Mouse (Mus musculus): Measurements from ENCODE around the gene Pmf1.
"Not testable (repeated sequence)": the region's sequence is repeated elsewhere in the genome, so short reads cannot be mapped to it uniquely, and the experiment has no call there.

The Pmf1 gene

DNA sequence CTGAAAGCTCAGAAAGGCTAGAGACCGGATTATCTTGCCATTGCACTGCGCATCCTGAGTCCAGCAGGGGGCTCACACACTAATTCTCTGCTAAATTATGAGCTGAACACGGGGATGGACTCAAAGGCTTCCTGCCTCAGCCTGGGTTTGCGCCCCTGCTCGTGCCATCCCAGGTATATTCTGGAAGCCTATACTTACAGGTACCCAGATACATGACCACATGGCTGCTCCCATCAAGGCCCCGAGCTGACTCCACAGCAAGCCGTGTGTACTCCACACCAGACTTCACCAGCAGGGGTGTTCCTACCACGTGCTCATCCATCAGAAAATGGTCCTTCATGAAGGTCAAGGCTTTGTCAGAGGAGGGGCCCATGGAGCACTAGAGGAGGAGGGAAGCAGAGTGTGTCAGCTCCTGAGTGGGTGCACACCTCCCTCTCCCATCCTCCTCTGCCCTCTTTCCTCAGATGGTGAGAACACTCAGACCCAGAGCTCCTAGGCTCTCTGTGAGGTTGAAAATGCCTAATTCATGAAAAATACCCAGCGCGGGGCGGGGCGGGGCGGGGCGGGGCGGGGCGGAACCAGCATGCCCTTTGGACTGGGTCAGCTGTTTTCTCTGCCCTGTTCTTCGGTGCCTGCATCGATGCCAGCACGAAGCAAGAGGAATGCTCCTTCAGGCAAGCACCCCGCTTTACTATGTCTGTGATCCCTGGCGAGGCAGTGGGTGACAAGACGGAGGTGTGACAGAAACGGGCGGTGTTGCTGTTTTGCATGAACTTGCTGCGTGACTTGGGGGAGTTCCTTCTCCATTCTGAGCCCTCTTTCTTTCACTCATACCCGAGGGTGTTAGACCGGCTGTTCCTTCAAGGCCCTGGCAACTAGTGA lies 30.6 kb upstream of the Pmf1 start:
- intact Hi-C loops (cut with DNase I): no loop called here

DNA sequence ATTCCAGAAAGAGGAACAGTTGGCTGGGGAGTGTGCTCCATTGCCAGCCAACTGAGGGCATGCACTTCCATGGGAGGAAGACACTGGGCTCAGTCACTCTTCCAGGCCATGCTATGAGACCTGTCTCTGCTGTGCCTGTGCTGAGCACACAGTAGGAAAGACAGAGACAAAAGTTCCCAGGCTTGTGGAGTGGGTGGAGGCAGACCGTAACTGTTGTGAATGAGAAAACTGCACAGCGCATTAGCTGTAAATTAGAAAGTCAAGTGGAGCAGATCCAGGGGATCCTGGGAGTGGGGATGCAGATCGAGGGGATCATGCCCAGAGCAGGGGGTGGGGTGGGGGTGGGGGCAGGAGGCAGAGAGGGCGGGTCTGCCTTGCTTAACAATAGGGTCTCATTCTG lies 29.5 kb upstream of the Pmf1 start:
- intact Hi-C loops (cut with DNase I): no loop called here

DNA sequence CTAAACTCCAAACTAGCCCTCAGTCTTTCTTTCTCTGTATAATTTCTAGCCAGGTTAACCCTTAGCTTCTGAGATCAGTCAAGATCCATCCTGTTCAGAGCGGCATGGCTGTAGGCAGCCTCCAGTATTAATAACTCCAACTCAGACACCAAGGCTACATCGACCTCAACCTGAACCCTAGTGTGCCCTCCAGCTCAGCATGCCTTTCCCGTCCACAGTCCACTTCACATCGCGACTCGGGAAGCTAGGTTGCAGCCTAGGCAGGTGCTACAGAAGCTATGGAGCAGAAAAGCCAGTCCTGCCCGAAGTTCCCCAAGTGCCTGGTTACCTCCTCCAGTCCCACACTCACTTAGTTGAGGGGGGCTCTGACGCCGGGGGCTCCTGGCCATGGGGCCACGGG lies 27.3 kb upstream of the Pmf1 start:
- intact Hi-C loops (cut with DNase I): no loop called here

DNA sequence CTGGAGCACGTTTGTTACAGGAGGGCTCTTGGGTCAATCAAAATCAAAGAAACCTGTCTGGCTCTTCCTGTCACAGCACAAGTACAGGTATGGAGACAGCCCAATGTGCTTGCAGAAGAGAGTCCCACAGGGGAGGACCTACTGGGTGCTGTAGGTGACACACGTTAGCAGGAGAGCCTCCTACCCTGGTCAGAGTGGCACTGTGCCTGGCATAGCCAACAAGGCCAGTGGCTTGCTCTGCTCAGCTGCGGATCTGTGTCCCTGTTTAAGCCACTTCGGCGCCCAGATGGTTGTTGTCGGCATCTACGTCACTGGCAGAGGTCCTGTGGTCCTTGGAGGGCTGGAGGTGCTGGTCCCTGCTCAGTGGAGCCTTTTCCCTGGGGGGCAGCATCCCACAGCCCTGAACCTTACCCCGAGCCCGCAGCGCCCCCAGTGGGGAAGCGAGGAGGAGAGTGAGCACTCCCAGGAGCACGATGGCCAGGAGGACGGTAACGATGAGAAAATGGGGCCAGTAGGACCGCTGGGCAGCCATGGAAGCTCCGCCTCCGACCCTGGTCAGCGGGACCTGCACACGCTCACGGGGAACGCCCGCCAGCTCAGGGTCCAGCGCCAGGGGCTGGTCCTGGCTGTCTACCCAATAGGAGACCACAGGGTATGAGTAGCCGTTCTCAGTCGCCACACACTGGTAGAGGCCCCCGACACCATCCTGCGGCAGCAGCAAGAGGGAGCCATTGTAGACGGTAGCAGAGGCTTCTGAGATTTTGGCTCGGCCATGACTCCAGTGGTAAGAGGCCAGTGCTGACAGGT lies 26.5 kb upstream of the Pmf1 start:
- intact Hi-C loops (cut with DNase I): no loop called here

DNA sequence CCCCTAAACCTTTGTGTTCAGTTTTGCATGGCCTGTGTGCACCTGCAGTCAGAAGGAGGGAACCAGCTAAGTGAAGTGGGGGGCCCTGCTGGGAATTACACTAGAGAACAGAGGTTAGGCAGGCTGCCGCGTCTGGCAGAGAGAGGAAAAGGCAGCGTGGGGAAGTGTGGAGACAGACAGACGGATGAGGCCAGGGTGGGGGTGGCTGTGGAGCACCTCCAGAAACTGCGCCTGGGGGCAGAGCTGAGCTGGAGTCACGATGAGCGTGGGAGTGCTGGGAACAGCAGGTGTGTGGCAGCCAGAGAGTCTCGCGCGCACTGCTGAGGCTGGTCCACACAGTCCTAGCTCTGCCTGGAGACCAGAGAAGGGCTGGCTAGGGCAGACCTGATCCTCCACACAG lies 25.4 kb upstream of the Pmf1 start:
- intact Hi-C loops (cut with DNase I): no loop called here

DNA sequence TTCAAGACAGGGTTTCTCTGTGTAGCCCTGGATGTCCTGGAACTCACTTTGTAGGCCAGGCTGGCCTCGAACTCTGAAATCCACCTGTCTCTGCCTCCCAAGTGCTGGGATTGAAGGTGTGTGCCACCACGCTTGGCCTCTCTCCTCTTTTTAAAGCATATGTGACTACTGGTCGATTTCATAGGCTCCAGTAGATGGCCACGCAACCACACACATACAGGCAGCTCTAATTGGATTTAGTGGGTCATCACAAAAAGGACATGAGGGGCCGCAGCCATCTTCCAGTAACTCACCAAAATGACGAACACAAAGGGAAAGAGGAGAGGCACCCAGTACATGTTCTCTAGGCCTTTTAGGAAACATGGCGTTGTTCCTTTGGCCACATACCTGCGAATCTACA lies 18.5 kb upstream of the Pmf1 start:
- intact Hi-C loops (cut with DNase I): not testable (repeated sequence)

DNA sequence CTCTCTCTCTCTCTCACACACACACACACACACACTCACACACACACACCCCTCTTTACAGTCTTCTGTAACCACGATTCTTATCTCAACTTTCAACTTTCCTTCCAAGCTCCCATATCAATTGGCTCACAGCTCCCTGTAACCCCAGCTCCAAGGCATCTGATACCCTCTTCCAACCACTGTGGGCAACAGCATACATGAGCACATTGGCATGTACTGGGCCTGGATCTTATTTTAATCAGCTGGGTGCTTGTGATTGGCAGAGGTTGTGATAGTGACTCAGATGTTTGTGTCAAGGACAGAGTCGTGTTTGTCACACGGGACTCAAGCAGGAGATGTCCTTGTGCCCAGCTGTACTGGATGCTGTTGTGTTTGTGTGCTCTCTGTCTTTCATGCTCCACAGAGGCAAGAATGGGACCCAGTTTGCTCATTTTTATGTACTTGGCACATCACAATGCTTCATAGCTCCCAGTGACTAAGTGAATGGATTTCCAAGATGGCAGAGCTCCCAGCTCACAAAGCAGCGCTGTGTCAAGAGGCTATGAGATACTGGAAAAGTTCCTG lies 17.3 kb upstream of the Pmf1 start:
- intact Hi-C loops (cut with DNase I): no loop called here

DNA sequence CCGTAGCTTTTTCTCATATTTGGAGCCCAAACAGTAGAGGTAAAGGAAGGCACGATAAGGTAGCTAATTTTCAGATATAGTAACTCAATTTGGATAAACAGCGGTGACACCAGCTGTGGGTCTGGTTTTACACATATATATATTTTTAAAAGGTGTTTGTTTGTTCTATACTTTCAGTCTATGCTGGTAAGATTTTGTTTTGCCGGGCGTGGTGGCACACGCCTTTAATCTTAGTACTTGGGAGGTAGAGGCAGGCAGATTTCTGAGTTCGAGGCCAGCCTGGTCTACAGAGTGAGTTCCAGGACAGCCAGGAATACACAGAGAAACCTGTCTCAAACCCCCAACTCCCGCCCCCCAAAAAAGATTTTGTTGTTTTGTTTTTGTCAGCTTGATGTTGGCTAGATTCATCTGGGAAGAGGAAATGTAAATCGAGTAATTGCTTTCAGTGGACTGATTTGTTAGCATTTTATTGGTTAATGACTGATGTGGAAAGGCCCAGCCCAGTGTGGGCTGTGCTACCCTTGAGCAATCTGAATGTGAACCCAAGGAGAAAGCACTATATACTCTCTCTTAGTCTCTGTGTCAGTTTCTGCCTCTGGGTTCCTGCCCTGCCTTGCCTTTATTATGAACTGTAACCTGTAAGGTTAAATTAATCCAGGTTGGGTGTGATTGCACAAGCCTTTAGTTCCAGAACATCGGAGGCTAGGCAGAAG lies 15.7 kb upstream of the Pmf1 start:
- intact Hi-C loops (cut with DNase I): no loop called here

DNA sequence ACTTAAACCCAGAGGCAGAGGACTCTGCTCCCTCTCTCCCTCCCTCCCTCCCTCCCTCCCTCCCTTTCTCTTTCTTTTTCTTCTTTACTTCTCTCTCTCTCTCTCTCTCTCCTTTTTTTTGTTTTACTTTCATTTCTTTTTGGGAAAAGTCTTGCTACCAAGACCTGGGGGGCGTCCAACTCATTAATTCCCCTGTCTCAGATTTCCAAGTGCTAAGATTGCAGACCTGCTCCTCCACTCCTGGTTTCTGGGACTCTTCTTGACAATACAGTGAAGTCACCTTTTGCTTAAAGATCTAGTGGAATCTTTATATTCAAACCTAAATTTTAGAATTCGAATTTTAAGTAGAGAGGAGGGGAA lies 15.2 kb upstream of the Pmf1 start:
- intact Hi-C loops (cut with DNase I): no loop called here

DNA sequence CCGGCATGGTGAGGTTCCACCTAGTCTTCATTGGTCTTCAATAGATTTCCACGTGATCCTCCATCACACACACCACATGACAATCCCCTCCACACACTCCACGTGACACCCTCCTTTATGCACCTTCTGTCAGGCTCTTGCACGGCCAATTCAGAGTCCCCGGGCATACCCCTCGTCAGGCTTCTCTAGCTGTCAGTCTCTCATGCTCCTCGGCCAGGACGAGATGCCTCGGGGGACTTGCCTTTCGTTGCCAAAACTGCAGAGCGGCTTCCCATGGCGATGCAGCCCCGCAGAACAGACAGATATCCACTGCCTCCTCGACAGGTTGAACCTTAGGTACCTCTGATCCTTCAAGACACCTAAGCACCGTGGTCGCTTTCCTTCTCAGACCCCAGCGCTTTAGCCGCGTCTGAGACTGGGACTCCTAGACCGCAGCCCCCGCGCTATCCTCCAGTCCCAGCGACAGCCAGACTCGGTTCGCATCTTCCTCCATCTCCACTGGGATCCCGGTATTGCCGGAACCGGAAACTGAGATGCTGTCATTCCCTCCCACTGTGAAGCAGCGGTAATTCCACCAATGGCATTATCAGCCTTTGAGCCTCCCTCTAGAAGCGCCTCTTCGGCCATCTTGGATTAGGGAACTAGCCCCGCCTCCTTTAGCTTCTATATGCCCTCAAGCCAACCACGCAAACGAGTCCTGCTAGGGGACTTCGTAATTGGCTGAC lies 14.6 kb upstream of the Pmf1 start, which contains the start of gene Slc25a44:
Slc25a44 (minus strand) TSS at position 535 of the 725 bp plus-strand sequence.
- intact Hi-C loops (cut with DNase I): no loop called here

DNA sequence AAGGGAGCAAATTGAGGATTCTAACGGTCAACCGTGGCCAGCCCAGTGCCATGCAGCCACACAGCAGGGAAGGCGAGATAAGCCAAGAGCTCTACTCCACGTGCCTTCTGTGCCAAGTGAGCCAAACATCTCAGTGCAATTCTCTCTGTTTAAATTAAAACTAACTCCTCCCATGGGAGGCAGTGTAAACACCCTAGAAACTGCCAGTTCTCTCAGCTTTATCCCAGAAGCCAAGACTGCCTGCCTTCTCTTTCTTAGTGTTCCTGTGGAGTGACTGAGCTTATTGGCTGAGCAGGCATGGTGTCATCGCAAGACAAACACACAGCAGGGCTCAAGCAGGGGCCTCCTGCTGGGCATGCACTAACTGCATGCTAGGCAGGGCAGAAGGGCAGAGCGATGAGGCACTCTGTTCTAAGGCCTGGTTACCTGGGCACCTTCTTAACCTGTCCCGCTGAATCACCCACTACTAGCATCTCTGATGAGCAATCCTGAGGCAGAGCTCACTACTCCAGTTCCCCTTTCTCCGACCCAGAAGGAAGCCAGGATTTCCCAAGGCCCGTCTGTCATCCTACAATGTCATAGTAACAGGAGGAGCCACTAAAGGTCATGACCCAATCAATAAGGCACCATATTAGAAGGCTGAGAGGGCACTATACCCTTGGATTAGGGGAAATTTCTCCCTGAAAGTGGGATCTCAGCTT lies 12.0 kb upstream of the Pmf1 start:
- intact Hi-C loops (cut with DNase I): no loop called here

DNA sequence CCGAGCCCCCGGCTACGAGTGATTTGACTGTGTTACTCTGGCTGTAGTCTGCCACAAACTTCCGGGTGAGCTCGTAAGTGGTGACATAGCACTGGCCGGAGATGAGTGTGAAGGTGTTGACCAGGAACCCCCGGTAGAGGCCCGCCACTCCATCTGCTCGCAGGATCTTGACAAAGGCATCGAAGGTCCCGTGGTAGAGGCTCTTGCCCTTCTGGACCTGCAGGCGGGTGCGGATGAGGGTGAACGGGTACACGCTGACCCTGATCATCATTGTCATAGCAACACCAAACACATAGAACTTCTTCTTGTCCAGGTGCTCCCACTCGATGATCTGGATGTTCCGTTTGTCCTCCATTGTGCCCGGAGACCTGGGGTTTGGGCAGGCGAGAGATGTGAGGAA lies 10.6 kb upstream of the Pmf1 start:
- intact Hi-C loops (cut with DNase I): no loop called here

DNA sequence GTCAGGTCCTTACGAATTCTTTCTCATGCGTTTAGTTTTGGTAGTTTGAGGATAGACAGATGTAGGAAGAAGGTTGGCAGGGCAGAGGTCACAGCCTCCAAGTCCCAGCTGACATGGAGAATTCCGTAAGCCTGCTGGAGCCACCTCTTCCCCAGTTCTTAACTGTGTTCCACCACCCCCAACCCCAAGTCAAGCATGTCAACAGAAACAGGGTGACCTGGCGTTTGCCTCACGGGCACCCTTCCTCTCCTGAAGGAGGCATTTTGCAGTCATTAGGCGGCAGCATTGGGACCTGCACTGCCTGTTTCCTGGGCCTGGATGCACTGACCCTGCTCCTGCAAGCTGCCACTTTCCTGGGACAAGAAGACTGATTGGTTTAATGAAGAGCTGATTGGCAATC lies 7.9 kb upstream of the Pmf1 start:
- intact Hi-C loops (cut with DNase I): no loop called here

DNA sequence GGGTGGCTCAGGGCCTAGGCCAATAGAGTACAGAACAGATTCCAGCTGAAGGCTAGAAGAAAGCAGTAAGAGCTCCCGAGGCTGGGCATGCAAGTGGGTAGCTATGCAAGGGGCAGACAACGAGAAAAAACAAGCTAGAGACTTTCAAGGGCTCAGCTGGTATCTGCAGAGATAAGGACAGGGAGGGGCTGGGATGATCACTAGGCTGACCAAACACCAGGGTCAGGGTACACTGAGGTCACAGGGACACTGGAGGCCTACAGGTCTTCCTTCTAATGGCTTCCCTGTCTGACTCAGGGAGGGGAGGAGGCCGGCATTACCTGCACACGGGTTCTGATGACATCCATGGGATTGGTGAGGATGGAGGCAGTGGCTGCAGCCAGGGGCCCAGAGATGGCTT lies 5.5 kb upstream of the Pmf1 start:
- intact Hi-C loops (cut with DNase I): no loop called here

DNA sequence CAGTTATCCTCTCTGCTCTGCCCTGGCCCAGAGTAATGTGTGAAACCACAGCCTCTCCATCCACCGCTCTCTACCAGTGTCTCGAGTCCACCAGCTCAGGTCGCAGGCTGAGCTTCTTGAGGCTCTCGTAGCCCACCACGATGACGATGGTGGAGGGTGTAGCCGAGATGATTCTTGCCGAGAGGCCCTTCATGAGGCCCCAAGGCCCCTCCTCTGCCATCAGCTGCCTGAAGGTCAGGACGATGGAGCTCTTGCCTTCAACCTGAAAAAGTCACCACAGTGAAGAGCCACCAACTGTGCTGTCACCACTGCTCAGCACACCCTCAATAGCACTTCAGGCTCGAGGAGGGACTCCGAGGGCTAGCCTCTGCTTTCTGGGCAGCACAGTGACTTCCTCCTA lies 2.5 kb upstream of the Pmf1 start:
- intact Hi-C loops (cut with DNase I): no loop called here

DNA sequence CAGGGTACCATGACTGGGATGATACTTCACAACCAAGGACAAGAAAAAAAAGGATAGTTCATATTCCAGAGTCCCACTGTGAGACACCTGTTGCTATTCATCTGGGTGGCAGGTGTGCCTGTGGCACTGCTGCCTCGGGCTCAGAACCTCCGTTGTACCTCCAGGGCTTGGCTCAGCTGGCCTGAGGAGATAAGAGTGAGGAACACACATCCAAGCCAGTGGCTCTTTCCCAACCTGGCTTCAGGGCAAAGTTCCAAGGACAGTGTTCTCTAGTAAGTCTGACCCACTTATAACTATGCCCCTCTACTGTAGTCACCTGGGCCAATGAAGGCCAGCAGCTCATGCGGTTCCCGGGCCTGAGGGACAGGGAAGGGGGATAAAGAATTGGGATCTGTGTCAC lies 1.6 kb upstream of the Pmf1 start:
- intact Hi-C loops (cut with DNase I): no loop called here

DNA sequence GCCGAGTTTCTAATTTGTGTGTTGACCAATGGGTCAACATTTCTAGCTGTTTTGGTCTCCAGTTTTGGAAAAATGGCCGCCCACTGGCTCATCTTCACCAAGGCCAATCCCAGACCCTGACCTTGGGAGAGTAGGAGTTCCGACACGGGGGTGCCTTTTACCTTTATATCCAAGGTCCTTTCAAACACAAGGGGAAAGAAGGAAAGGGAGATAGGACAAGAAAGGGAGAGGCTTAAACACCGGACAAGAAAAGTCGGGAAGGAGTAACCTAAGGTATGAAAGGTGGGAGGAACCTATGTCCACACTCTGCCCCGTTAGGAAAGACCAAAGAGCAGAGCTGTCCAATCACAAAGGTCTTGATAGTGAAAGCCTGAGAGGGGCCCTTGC lies 507 bp upstream of the Pmf1 start:
- intact Hi-C loops (cut with DNase I): no loop called here

DNA sequence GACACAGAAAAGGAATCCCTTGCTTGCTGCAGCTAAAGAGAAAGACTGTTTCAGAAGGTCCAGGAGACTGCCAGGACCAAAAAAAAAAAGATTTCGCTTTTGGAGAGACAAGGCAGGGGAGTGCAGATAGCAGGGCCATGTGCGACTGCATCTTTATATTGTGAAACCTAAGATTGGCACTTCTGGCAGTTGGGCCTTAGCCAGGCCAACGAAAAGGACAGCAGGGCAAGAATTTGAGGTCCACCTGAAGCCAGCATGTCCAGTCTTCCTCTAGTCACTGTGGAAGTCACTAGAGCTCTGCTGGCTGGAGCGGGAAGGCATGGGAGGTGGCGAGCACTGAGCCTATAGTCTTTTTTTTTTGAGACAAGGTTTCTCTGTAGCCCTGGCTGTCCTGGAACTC lies 1.2 kb downstream of the Pmf1 start:
- intact Hi-C loops (cut with DNase I): loop anchor here (1.0 to 5.0 kb wide), 2 partner anchors 58 to 118 kb away; no protein-coding TSS in a partner anchor

DNA sequence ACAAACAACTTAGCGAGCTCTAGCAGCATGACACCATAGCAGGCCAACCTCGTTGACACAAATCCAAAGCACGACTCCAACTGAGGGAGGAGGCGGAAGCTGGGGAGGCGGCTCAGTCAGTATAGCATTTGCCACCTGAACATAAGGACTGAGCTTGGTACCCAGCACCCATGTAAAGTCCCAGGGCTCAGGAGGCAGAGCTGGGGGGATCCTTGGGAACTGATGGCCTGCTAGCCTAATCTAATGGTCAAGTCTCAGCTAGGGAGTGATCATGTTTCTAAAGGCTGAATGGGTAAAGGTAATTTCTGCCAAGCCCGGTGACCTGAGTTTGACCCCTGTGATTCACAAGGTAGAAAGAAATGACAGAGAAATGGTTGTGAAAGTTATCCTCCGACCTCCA lies 2.6 kb downstream of the Pmf1 start:
- intact Hi-C loops (cut with DNase I): loop anchor here (5.0 kb wide), 1 partner anchor 120 kb away; no protein-coding TSS in a partner anchor

DNA sequence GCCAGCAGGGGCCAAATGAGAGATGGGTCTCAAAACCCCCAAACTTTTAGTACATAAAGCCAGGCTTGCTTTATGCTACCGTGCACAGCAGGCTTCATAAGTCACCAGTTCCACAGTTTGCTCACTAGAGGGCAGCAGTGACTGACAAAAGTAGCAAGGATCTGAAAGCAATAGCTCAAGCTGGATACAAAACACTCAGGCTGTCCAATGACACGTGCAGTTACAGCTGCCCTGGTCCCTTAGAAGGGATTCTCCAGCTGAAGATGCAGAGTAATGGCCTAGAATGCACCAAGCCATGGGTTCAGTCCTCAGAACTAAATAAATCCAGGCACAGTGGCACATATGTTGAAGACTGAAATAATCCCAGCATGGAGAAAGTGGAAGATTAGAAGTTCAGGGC lies 3.0 kb downstream of the Pmf1 start:
- intact Hi-C loops (cut with DNase I): loop anchor here (5.0 kb wide), 1 partner anchor 120 kb away; no protein-coding TSS in a partner anchor
